Mouse (Mus musculus) urinary bladder, postnatal 25 days (tissue): Measurements from ENCODE around the gene Tmem94.

Experiments used
- DNase-seq: peaks from one replicate; pipeline ENCODE4 v3.0.0; 2022; ENCODE audit warnings: low spot score

Tmem94 gene

GRCm38 (mm10) chr11:115766356-115766943, 1.2 kb downstream of the Tmem94 start:
- no peak for DNase-seq

- no peak for DNase-seq
Measured at GRCm38 (mm10) chr11:115766981-115767380, 1.7 kb downstream of the Tmem94 start.

GRCm38 (mm10) chr11:115768896-115769295, 3.7 kb downstream of the Tmem94 start:
- DNase-seq, result no peak

GRCm38 (mm10) chr11:115774653-115775052, 9.4 kb downstream of the Tmem94 start:
- no peak for DNase-seq

GRCm38 (mm10) chr11:115775821-115776665, 10.8 kb downstream of the Tmem94 start:
- DNase-seq, result no peak

DNA sequence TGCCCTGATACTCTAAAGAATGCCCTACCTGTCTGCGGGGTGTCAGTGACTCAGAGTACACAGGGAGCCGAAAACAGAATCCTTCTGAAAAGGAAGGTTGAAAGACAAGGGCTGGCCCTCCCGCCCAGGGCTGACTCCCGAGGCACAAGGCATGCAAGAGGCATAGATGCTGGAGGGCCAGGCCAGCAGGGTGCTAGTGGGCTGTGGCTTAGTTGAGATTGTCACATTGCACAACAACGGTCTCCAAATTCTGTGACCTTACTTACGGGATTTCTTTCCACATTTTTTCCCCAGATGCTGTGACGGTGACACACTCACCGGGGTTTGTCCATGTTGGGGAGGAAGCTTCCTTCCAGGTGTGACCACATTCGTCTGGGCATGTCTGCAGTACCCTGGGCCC, 11.7 kb downstream of the Tmem94 start:
- DNase-seq, result no peak

DNA sequence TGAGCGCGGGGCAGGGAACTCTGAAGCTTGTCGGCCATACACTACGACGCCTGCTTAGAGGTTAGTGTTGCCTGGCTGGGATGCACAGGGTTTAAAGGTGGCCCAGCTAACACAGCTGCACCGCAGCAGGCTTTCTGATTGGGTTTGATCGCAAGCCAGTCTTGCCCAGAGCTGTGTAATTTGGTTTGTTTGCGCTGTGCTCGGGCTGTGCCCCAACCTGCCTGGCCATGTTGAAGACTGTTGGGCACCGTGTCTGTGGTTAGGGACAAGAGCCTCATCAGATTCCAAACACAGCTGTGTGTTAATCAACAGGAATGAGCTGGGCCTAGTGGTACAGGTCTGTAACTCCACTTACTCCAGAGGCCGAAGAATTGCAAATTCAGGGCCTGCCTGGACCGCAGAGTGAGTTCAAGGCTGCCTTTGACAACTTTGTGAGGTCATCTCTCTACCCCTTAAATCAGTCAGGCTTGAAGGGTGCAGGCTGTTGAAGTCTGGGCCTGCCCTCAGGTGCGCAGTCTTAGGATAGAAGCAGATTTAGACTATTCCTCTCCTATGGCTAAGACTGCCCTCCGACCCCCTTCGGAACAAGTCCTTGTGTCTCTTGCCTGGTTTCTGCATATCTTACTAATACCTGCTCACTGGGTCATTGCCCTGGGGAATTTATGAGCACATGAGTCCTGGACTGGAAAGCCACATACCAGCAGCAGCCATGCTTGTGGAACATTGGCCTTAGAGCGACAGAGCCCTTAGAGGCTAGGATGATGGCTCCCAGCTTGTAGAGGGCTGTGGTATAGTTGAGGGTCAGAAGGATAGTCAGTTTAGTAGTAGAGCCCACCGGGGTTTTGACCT, 12.5 kb downstream of the Tmem94 start:
- peak; percentile 76 for DNase-seq

DNA sequence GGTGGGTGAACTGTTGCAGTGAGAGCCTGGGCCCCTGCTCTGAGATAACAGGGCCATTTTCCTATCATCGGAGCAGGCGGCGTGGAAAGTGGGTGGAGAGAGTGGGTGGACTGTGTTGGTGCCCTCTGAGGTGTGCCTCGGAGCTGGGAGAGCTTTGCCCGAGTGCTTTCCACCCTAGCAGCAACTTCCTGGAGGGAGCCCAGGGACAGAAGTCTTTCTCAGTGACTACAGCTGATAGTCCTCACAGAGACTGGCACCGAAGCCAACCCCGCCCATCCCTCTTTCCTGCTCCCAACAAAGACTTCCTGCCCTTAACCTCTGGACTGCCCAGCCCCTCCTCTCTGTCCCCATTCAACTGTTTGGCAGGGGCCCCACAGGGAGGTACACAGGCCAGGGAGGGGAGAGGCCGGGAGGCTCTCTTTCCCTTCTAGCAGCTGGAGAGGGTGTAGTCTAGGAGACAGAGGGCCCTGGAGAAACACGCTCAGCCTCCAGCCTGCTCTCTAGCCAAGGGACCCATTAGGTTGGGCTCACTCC, 13.9 kb downstream of the Tmem94 start:
- peak; percentile 64 for DNase-seq

DNA sequence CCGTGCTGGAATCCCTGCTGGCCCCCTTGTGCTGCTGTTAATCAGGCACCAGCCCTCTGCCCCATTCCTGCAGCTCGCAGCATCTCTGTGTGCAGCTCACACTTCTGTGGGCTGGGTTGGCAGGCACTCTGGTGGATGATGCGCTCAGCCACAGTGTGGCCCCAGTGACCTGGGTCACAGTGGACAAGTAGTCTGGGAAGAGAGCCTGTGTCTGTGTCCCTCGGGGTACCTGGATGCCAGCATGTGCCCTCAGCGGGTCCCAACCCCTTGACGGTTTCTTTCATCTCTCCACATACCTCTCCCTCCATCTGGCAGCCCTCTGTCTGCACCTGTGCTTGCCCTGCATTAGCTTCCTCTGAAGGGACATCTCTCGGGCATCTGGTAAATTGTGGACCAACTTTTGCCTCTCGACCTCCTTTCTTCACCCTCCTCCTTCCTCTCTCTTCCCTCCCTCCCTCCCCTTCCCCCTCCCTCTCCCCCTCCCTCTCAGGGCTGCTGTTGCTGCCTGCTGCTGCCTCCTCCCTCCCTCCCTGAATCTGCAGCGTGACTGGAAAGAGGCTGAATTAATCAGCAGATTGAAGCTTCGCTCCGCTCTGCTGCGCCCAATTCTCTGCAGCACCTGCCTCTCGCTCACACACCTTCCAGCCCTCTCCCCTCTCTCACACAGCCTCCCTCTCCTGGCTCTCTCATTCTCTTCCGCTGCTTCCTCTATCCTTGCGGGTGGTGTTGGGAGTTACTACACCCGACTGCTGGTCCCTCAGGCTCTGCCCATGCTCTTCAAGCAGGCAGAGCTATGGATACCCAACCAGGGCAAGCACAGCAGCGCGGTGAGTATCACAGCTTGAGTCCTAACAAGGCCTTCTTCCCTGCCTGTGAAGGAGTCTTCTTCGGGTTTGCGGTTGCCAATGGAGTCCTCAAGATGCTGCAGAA, 15.2 kb downstream of the Tmem94 start:
- no peak for DNase-seq

DNA sequence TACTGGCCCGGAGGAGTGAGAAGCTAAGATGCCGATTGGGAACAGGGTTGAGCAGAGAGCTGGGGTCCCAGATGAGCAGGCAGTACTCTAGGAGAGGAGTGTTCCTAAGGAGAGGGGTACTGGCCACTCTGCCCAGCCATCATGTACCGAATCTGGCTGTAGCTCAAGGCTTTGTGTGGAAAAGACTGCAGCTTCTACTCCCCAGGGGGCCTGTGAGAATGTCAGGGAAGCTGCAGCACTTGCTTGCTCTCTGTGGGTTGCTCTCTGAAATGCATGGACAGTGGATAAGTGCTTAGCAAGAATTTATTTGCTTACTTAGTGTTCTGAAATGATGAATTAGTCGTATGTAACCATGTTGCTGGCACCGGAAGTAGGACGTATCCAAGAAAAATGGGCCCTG, 21.2 kb downstream of the Tmem94 start:
- DNase-seq, result no peak

DNA sequence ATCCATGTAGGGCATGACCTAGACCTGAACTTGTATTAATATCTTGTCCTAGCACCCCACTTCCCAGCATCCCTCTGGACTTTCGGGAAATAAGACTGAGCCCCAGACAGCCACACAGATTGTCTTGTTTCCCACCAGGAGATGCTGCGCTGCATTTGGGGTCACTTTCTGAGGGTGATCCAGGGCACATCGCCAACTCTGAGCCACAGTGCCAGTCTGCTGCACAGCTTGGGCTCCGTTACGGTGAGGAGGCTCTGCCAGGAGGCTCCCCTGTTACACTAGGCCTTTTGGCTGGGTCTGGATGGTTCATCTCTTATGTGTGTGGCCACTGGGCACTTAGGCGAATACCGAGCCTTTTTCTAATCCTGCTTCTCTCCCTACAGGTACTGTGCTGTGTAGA, 24.6 kb downstream of the Tmem94 start:
- no peak for DNase-seq

DNA sequence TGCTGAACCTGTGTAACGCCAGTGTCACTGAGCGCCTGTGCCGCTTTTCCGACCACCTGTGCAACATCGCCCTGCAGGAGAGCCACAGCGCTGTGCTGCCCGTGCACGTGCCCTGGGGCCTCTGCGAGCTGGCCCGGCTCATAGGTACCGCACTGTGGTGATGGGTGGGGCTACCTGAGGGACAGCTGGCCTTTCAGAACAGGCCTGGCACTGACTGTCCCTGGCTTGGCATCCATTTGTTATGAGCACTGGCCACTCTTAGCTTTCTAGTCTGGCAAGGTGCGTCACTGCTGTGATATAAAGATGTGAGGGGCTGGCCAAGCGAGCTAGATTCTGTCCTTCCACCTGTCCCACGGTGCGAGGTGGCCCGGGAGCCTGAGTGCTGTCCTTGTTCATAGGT, 26.7 kb downstream of the Tmem94 start:
- no peak for DNase-seq

- DNase-seq, result no peak
Measured at GRCm38 (mm10) chr11:115792353-115792752, 27.1 kb downstream of the Tmem94 start.

GRCm38 (mm10) chr11:115796898-115797297, 31.7 kb downstream of the Tmem94 start:
- DNase-seq, result no peak

DNA sequence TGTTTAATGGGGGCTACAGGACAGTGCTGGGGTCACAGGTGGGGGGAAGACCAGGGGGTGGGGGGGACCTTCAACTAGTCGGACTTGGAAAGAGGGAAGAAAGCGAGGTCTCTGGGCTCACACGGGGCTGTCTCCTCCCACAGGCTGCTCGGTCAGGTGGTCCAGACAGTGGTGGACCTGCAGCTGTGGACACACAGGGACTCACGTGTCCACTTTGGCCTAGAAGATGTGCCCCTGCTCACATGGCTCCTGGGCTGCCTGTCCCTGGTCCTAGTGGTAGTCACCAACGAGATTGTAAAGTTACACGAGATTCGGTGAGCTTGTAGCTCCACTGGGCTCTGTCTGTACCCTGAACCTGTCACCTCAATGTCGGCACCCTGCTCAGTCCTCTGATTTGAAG, 32.4 kb downstream of the Tmem94 start:
- DNase-seq, result no peak

- no peak for DNase-seq
Measured at GRCm38 (mm10) chr11:115800981-115801380, 35.7 kb downstream of the Tmem94 start.

DNA sequence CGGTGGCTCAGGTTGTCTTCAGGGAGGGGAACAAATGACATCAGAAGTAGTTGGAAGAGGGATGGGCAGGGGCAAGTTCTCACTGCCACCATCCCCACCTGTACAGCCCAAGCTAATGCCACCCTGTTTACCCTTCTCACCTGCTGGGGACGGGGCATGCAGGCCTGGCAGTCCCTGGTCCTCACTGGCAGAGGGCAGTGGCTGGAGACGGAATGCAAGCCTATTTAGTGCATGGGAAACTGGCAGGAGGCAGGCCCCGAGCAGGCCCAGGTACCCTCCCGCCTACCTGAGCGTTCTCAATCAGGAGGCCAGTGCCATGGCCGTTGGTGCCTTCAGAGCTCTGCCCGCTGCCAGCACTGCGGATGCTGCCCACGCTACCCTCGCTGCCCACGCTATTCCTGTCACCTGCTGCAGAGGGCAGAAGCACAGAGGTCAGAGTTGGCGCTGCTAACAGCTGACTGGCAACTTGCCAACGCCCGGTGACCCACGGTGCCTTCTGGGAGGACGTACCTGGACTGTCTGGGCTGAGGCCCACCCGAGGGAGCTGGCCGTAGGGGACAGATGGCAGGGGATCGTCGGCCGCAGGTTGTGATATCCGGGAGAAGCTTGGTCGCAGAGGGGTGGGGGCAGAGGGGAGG, 38.0 kb downstream of the Tmem94 start:
- no peak for DNase-seq

GRCm38 (mm10) chr11:115805005-115805404, 39.8 kb downstream of the Tmem94 start:
- no peak for DNase-seq

- no peak for DNase-seq
Measured at GRCm38 (mm10) chr11:115806154-115806553, 40.9 kb downstream of the Tmem94 start.

DNA sequence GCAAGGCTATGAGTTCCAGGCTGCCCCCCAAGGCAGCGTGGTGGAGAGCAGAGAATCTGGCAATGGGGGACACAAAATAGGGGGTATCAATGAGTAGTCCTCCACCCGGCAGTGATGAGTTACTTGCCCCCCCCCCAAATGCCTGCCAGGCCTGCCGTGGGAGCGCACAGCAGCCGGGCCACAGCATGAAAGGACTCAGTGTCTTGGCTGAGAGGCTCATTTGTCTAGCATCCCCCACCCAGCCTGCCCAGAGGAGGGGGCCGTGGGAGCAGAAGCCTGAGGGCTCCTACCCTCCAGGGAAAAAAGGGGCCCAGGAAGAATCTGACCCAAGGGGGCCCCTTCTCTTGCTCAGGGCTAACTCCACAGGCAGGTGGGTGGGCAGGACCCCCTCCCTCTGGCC, 42.1 kb downstream of the Tmem94 start:
- no peak for DNase-seq

- no peak for DNase-seq
Measured at GRCm38 (mm10) chr11:115807971-115808370, 42.7 kb downstream of the Tmem94 start.
